Mouse (Mus musculus): ENCODE results near the gene Anks3.

DNA sequence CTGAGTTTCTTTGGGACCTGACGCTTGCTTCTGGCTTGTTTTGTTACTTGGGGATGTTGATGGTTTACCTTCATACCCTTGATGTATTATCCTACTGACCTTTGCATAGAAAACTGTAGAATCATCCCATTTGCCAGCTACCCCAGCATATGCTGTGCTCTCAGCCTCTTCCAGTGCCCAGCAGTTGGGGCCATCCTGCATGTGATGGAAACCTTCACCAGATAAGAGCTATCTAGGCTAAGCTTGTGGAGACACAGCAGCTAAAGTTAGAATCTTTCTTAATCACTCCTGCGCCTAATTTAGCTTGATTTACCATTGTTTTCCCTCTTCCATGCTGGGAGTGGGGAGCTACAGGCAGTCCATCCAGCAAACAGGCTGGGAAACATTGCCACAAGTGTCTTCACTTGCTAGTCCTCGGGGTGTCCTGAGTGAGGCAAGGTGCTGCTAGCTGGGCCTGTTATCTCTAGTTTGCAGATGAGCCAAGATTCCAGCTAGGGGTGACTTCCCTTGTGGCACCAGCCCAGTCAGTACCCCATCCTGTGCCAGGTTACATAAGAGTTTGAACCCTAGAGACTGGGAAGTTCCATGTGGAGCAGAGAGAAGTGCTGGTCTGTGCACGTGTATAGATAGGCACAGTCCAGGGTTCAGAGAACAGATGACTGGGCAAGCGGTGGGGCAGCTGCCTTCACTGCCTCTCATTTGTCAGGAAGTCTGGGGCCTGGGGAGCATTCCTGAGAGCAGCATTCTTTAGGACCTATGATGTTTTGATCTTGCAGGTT is 67.6 kb downstream of the Anks3 start:
- TF ChIP-seq CTCF (IDR thresholded peaks at IDR 0.05; ENCODE audit: low read depth, low read length) (no peak), GATA1 (IDR thresholded peaks at IDR 0.05; ENCODE audit: borderline replicate concordance, low read length) (no peak), POLR2AphosphoS5 (IDR thresholded peaks at IDR 0.05; ENCODE audit: insufficient replicate concordance, low read depth, low read length) (no peak), TAL1 (conservative IDR thresholded peaks at IDR 0.05; ENCODE audit: low read depth, low read length) (peak; percentile 49), GATA2 (IDR thresholded peaks at IDR 0.05; ENCODE audit: borderline replicate concordance, low read depth, low read length) (no peak)

Data from G1E (cell line).